Mouse (Mus musculus) thymus, postnatal 14 days (tissue): ENCODE results near the gene Ntn3.
A peak's percentile ranks its signal among the peaks of the same experiment; 100 is the strongest.

Experiments used
- DNase-seq: peaks from one replicate; pipeline ENCODE4 v3.0.0; 2021

Gene Ntn3

GRCm38 (mm10) chr17:24209043-24209915 lies at the start of gene Ntn3:
Gene Ntn3, minus strand, starts transcription at chr17:24209531.
- no peak for DNase-seq

- DNase-seq = no peak
Measured at GRCm38 (mm10) chr17:24258981-24259380, 49.6 kb upstream of the Ntn3 start.

GRCm38 (mm10) chr17:24252329-24252728 lies 43.0 kb upstream of the Ntn3 start:
- no peak for DNase-seq

- DNase-seq = peak; percentile 97
Measured at GRCm38 (mm10) chr17:24251320-24252069, 42.2 kb upstream of the Ntn3 start, which contains the start of gene Ccnf. Gene Ccnf, minus strand, starts transcription at chr17:24251484.

GRCm38 (mm10) chr17:24250988-24251319 lies 41.6 kb upstream of the Ntn3 start:
- no peak for DNase-seq

- DNase-seq = peak; percentile 40
Measured at GRCm38 (mm10) chr17:24248641-24249040, 39.3 kb upstream of the Ntn3 start.

- no peak for DNase-seq
Measured at GRCm38 (mm10) chr17:24244061-24244460, 34.7 kb upstream of the Ntn3 start.

GRCm38 (mm10) chr17:24243311-24243969 lies 34.1 kb upstream of the Ntn3 start:
- peak; percentile 66 for DNase-seq

- no peak for DNase-seq
Measured at GRCm38 (mm10) chr17:24236921-24237320, 27.6 kb upstream of the Ntn3 start.

GRCm38 (mm10) chr17:24236479-24236878 lies 27.1 kb upstream of the Ntn3 start:
- DNase-seq = no peak

GRCm38 (mm10) chr17:24227941-24228340 lies 18.6 kb upstream of the Ntn3 start:
- no peak for DNase-seq

- DNase-seq = no peak
Measured at GRCm38 (mm10) chr17:24226721-24227120, 17.4 kb upstream of the Ntn3 start.

GRCm38 (mm10) chr17:24225851-24226250 lies 16.5 kb upstream of the Ntn3 start:
- DNase-seq = no peak

- DNase-seq = no peak
Measured at GRCm38 (mm10) chr17:24224741-24225140, 15.4 kb upstream of the Ntn3 start.

- no peak for DNase-seq
Measured at GRCm38 (mm10) chr17:24223513-24223912, 14.2 kb upstream of the Ntn3 start.

- DNase-seq = no peak
Measured at GRCm38 (mm10) chr17:24222653-24223052, 13.3 kb upstream of the Ntn3 start.

GRCm38 (mm10) chr17:24220435-24221411 lies 11.4 kb upstream of the Ntn3 start, which contains the start of gene Tedc2:
Gene Tedc2, minus strand, starts transcription at chr17:24220851.
- peak; percentile 92 for DNase-seq

- DNase-seq = no peak
Measured at GRCm38 (mm10) chr17:24216836-24217235, 7.5 kb upstream of the Ntn3 start.

- DNase-seq = no peak
Measured at GRCm38 (mm10) chr17:24213186-24213585, 3.9 kb upstream of the Ntn3 start.

GRCm38 (mm10) chr17:24212441-24213018 lies 3.2 kb upstream of the Ntn3 start:
- DNase-seq = no peak

GRCm38 (mm10) chr17:24211631-24212440 lies 2.5 kb upstream of the Ntn3 start:
- no peak for DNase-seq
